Mouse (Mus musculus) neural tube, embryonic 11.5 days (tissue): Measurements from ENCODE around the gene Tsga13. TPM values are rescaled to one million over a fixed set of nuclear protein-coding genes. Genes with fewer than 3 reads are reported as not detected.

ENCODE experiments used
- ATAC-seq: fragments of 200-750 bp; cut with Nextera tagmentation; 2 replicates; pipeline ENCODE4 v1.8.0; 2017; ENCODE audit warnings: moderate number of reproducible peaks, mild to moderate bottlenecking, moderate TSS enrichment, moderate library complexity; ENCODE audit not compliant: insufficient read depth, low FRiP score, low TSS enrichment
- DNase-seq: peaks from one replicate; pipeline ENCODE4 v3.0.0-alpha.2; 2015; ENCODE audit warnings: low spot score
- H3K27ac ChIP-seq: fragments of 300-500 bp; sonication (generic); 2 replicates; pipeline ENCODE4 v1.5.1; 2014; ENCODE audit warnings: low read depth, mild to moderate bottlenecking, low read length
- H3K27me3 ChIP-seq: fragments of 300-500 bp; sonication (generic); 2 replicates; pipeline ENCODE4 v1.6.1; 2014; ENCODE audit warnings: mild to moderate bottlenecking, low read length, mixed read lengths; ENCODE audit not compliant: control insufficient read depth, insufficient read depth
- H3K36me3 ChIP-seq: fragments of 300-500 bp; sonication (generic); 2 replicates; pipeline ENCODE4 v1.6.1; 2014; ENCODE audit warnings: mild to moderate bottlenecking, low read length, moderate library complexity, mixed read lengths; ENCODE audit not compliant: control insufficient read depth, insufficient read depth
- H3K4me1 ChIP-seq: fragments of 300-500 bp; sonication (generic); 2 replicates; pipeline ENCODE4 v1.6.1; 2014; ENCODE audit warnings: low read length, mixed read lengths; ENCODE audit not compliant: control insufficient read depth, insufficient read depth
- H3K4me2 ChIP-seq: fragments of 300-500 bp; sonication (generic); 2 replicates; pipeline ENCODE4 v1.6.1; 2014; ENCODE audit warnings: low read depth, mild to moderate bottlenecking, moderate library complexity
- H3K4me3 ChIP-seq: fragments of 300-500 bp; sonication (generic); 2 replicates; pipeline ENCODE4 v1.5.1; 2014; ENCODE audit warnings: low read depth, low read length
- H3K9ac ChIP-seq: fragments of 300-500 bp; sonication (generic); 2 replicates; pipeline ENCODE4 v1.6.1; 2014; ENCODE audit warnings: mild to moderate bottlenecking, low read length
- H3K9me3 ChIP-seq: fragments of 300-500 bp; sonication (generic); 2 replicates; pipeline ENCODE4 v1.6.1; 2016; ENCODE audit warnings: low read length; ENCODE audit not compliant: control insufficient read depth
- WGBS: fragments of 180-500 bp; shearing (Covaris S2); extraction: QIAGEN DNeasy Blood & Tissue Kit; methylation state at CpG from one replicate; pipeline ENCODE4 v1.1.7; 2014; 5-methylcytosine and 5-hydroxymethylcytosine counted together
- polyA plus RNA-seq: library from polyadenylated mRNA; unstranded; fragments of >200 nt; fragmentation: Nextera tagmentation; extraction: Ambion mirVana; gene quantifications from 2 replicates; pipeline ENCODE4 v1.2.1, GENCODE M21; 2014

Gene Tsga13
- polyA plus RNA-seq, 1 experiment from 2014 or later: not detected

DNA sequence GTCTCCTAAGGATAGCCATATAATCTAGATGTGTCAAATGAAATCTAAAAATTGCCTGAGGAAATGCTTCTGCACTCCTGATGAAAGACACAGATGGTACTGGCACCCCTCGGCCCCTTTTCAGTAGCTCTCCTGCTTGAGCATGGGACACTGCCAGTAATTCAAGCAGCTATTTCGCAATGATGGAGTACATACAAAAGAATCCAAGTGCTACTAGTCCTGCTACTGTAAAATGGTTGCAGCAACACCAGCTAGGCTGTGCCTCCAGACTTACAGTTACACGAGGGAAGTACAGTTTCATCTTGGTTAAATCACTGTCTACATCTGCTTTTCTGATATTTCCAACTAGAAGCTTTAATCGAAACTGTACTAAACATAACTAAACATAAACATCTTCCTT is 31.9 kb downstream of the Tsga13 start:
- no peaks in the 10 kb centered on the region for H3K36me3 ChIP-seq
- WGBS: 89% methylated on average over 4 of the region's 4 CpGs

DNA sequence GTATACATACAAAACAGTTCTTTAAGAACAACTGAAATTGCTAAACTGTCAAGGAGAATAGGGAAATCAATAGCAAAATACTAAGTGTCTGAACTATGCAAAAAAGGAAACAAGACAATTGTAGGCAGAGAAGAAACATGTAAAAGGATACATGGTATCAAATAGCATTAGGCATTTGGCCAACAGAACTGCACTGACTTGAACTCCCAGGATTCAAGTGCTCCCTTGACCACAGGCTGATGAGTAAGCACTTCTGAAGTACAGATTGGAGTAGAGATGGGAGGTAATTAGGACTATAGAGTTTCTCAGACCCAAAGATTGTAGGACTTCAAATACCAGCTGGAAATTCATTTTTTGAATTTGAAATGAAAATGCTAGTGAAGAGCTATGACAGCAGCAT is 38.7 kb downstream of the Tsga13 start:
- Histone ChIP-seq H3K4me3 (no peak overlapping the region), H3K9ac (no peak overlapping the region), H3K27me3 (no peaks in the 10 kb centered on the region), H3K4me1 (no peaks in the 10 kb centered on the region), H3K36me3 (no peaks in the 10 kb centered on the region; the same call in 1 of the 2 replicates), H3K27ac (no peak overlapping the region), H3K4me2 (no peak overlapping the region), H3K9me3 (no peaks in the 10 kb centered on the region)
- no peak for DNase-seq
- ATAC-seq: no peak

More for the DNA sequence above, 31.9 kb downstream of the Tsga13 start:
- Histone ChIP-seq H3K4me2 (no peak overlapping the region), H3K9me3 (no peaks in the 10 kb centered on the region), H3K4me1 (no peaks in the 10 kb centered on the region), H3K9ac (no peak overlapping the region), H3K27me3 (no peaks in the 10 kb centered on the region), H3K4me3 (no peak overlapping the region), H3K27ac (no peak overlapping the region)
- no peak for ATAC-seq
- no peak for DNase-seq

DNA sequence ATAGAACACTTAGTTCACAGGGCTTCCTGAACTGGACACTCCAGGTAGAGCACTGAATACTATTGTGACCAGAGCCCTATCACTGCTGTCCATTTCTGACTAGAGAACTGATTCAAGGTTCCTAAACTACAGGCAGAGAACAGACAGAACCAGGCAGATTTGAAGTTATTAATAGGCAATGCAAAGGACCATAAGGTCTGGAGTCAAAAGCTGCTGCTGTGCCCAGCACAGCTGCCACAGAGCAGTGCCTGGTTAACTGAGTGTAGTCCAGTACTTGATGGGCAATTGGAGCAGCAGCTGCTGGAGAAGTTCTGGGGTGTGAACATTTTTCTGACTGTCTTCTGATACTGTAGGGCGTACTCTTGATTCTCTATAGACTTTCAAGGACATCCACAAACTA is 48.9 kb downstream of the Tsga13 start:
- H3K4me1 ChIP-seq: no peaks in the 10 kb centered on the region
- H3K4me2 ChIP-seq: no peak overlapping the region
- H3K36me3 ChIP-seq: no peaks in the 10 kb centered on the region
- DNase-seq: no peak
- no peak overlapping the region for H3K9ac ChIP-seq
- no peaks in the 10 kb centered on the region for H3K9me3 ChIP-seq
- H3K27ac ChIP-seq: no peak overlapping the region
- no peaks in the 10 kb centered on the region for H3K27me3 ChIP-seq
- H3K4me3 ChIP-seq: no peak overlapping the region
- no peak for ATAC-seq
- 93% methylated on average over 1 of the region's 1 CpGs for WGBS

DNA sequence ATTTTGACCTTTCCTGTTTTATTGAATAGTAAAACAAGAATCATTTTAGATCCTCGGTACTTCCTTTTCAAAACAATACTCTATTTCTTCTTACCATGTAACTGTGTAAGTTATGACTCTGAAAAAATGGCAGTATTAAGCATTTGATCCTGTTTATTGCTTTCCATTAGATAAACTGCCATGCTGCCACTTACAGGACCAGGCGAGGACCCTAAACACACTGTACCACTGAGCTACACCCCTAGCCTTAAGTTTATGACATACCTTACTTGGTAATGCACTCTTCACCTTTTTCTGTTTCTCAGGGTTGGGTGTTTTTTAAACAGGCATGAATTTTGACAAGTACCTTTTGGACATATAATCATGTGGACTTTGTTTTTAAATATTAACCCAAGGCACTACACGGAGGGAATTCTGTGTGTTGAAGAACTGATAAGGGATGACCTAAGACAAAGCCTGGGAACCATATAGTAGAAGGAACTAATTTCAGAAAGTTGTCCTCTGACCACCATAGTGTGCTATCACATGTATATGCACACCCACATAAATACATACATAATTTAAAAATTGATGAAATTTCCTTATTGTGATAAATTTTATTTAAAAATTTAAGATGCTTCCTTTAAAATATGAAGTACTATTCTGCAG is 50.2 kb downstream of the Tsga13 start:
- WGBS: 84% methylated on average over 3 of the region's 3 CpGs
- H3K9me3 ChIP-seq: no peaks in the 10 kb centered on the region
- no peaks in the 10 kb centered on the region for H3K27me3 ChIP-seq
- no peaks in the 10 kb centered on the region for H3K36me3 ChIP-seq
- H3K4me1 ChIP-seq: no peaks in the 10 kb centered on the region
- H3K4me3 ChIP-seq: no peak overlapping the region
- DNase-seq (no peak), ATAC-seq (no peak)
- no peak overlapping the region for H3K9ac ChIP-seq
- H3K27ac ChIP-seq: no peak overlapping the region
- H3K4me2 ChIP-seq: no peak overlapping the region

DNA sequence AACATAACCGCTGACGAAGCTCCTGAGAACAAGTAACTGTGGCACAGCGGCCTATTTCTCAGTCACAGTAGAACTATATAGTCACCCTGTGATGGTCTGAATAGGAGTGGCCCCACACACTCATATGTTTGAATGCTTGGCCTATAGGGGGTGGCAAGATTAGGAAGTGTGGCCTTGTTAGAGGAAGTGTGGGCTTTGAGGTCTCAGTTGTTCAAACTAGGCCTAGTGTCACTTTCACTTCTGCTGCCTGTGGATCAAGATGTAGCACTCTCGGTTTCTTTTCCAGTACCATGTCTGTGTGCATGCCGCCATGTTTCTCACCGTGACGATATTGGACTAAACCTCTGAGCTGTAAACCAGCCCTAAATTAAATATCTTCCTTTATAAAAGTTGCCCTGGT is 59.4 kb downstream of the Tsga13 start:
- Histone ChIP-seq H3K9me3 (no peaks in the 10 kb centered on the region), H3K4me3 (no peak overlapping the region), H3K4me1 (no peaks in the 10 kb centered on the region), H3K4me2 (no peak overlapping the region), H3K36me3 (0 out of 2 replicates have a peak, but pooled peaks cover 2% of the 10 kb centered on the region), H3K9ac (no peak overlapping the region), H3K27ac (no peak overlapping the region), H3K27me3 (no peaks in the 10 kb centered on the region)
- ATAC-seq (no peak), DNase-seq (no peak)
- WGBS: 95% methylated on average over 7 of the region's 7 CpGs

DNA sequence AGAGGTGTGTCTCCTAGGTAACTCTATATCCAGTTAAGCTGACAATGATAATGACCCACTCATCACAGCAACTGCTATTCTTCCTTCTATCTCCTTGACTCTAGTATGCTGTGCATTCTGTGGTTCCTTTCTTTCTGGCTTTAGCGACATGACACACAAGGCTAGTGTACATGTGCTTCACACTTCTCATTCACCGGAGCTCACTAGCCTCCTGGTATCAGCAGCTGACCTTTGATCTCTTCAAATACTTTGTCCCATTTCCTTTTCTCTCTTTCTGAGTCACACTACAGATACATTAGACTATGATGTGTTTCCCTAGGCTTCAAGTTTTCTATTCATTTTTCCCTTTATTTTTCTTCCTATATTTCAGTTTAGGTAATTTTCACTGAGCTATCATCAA is 60.2 kb downstream of the Tsga13 start:
- ATAC-seq: no peak
- DNase-seq: no peak
- Histone ChIP-seq H3K9ac (no peak overlapping the region), H3K36me3 (0 out of 2 replicates have a peak, but pooled peaks cover 2% of the 10 kb centered on the region), H3K27ac (no peak overlapping the region), H3K27me3 (no peaks in the 10 kb centered on the region), H3K4me3 (no peak overlapping the region), H3K4me1 (no peaks in the 10 kb centered on the region), H3K4me2 (no peak overlapping the region), H3K9me3 (no peaks in the 10 kb centered on the region)
- 86% methylated on average over 2 of the region's 2 CpGs for WGBS

DNA sequence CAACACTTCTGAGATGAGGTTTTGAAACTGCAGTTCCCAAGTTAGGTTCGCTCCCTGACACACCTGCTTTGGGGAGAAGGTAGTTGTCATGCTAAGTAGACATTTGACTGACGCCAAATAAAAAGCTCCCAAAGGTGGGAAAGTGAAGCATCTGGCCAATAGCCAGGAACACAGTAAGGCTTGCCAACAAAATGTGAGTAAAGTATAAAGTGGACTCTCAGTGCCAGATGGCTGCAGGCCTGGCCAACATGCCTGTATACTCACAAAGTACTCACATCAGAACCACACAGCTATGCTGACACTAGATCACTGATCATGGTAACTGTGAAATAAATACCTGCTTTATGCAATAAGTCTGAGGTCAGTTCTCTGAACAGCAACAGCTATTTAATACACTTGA is 65.6 kb downstream of the Tsga13 start:
- no peak overlapping the region for H3K9ac ChIP-seq
- no peak overlapping the region for H3K27ac ChIP-seq
- no peak for DNase-seq
- no peaks in the 10 kb centered on the region for H3K9me3 ChIP-seq
- 0 out of 2 replicates have a peak, but pooled peaks cover 2% of the 10 kb centered on the region for H3K36me3 ChIP-seq
- H3K4me3 ChIP-seq: no peak overlapping the region
- no peaks in the 10 kb centered on the region for H3K4me1 ChIP-seq
- whole genome bisulfite sequencing: 81% methylated on average over 2 of the region's 2 CpGs
- no peak overlapping the region for H3K4me2 ChIP-seq
- H3K27me3 ChIP-seq: no peaks in the 10 kb centered on the region
- ATAC-seq: no peak

Other genes with a start within 250 kb of the Tsga13 start
- gene Cep41, start 221.8 kb downstream of the Tsga13 start, polyA plus RNA-seq: 27.3 and 27.9 TPM in 2 replicates
- 1,492 and 1,651 TPM in 2 replicates for gene Mest, start 192.0 kb downstream of the Tsga13 start, polyA plus RNA-seq
- 38.2 and 43.6 TPM in 2 replicates for gene Copg2, start 18.8 kb downstream of the Tsga13 start, polyA plus RNA-seq
- gene Klf14, start 43.5 kb upstream of the Tsga13 start, polyA plus RNA-seq: 0.47 and 0.57 TPM in 2 replicates